Mouse (Mus musculus): ENCODE data around the gene Zfp871. TPM values are rescaled to one million over a fixed set of nuclear protein-coding genes. Genes with fewer than 3 reads are reported as not detected.

The Zfp871 gene
- total RNA-seq (2021): 10 to 100 TPM; 41.5 to 44.8 TPM
- long read RNA-seq, experiment 1, full-length matches to known transcripts: 2 of 2 reads
- long read RNA-seq, experiment 1, partial matches to known transcripts: 0 of 2 reads
- long read RNA-seq, experiment 1, other reads (novel, unspliced or antisense): 0 of 2 reads
- long read RNA-seq, experiment 2, full-length matches to known transcripts: 7 of 7 reads
- long read RNA-seq, experiment 2, partial matches to known transcripts: 0 of 7 reads
- long read RNA-seq, experiment 2, other reads (novel, unspliced or antisense): 0 of 7 reads

- DNase-seq (ENCODE audit: low spot score in 2 of 2): peak; percentile 70 to 79
These were observed at the start of gene Zfp871 for GRCm38 (mm10) chr17:32788094-32788559. Gene Zfp871, minus strand, starts transcription at chr17:32788287.

GRCm38 (mm10) chr17:32830418-32830782 lies 42.3 kb upstream of the Zfp871 start:
- DNase-seq (ENCODE audit: low spot score in 2 of 2): no peak

- peak; percentile 54 to 63 for DNase-seq (ENCODE audit: low spot score in 2 of 2)
These were observed 41.7 kb upstream of the Zfp871 start, which contains the start of gene Zfp799 for GRCm38 (mm10) chr17:32829540-32830417. Gene Zfp799, minus strand, starts transcription at chr17:32830261.

- DNase-seq (ENCODE audit: low spot score in 2 of 2): no peak
These were observed 28.1 kb upstream of the Zfp871 start for GRCm38 (mm10) chr17:32816074-32816784.

GRCm38 (mm10) chr17:32814136-32814535 lies 26.0 kb upstream of the Zfp871 start:
- no peak for DNase-seq (ENCODE audit: low spot score in 2 of 2)

GRCm38 (mm10) chr17:32810648-32811047 lies 22.6 kb upstream of the Zfp871 start:
- DNase-seq (ENCODE audit: low spot score in 2 of 2): no peak

- no peak for DNase-seq (ENCODE audit: low spot score in 2 of 2)
These were observed 21.7 kb upstream of the Zfp871 start, which contains the start of gene Zfp811 for GRCm38 (mm10) chr17:32809544-32810374. Gene Zfp811, minus strand, starts transcription at chr17:32809931.

GRCm38 (mm10) chr17:32808921-32809320 lies 20.8 kb upstream of the Zfp871 start:
- no peak for DNase-seq (ENCODE audit: low spot score in 2 of 2)

GRCm38 (mm10) chr17:32789244-32789643 lies 1.2 kb upstream of the Zfp871 start:
- DNase-seq (ENCODE audit: low spot score in 2 of 2): no peak

GRCm38 (mm10) chr17:32788576-32788975 lies 489 bp upstream of the Zfp871 start:
- DNase-seq (ENCODE audit: low spot score in 2 of 2): no peak

GRCm38 (mm10) chr17:32787436-32788093 lies 522 bp downstream of the Zfp871 start:
- DNase-seq (ENCODE audit: low spot score in 2 of 2): no peak

- DNase-seq (ENCODE audit: low spot score in 2 of 2): no peak
These were observed 1.1 kb downstream of the Zfp871 start for GRCm38 (mm10) chr17:32786944-32787343.

GRCm38 (mm10) chr17:32785656-32786055 lies 2.4 kb downstream of the Zfp871 start:
- DNase-seq (ENCODE audit: low spot score in 2 of 2): no peak

- DNase-seq (ENCODE audit: low spot score in 2 of 2): no peak
These were observed 10.5 kb downstream of the Zfp871 start for GRCm38 (mm10) chr17:32777564-32777963.

- DNase-seq (ENCODE audit: low spot score in 2 of 2): no peak
These were observed 16.9 kb downstream of the Zfp871 start for GRCm38 (mm10) chr17:32771213-32771612.

GRCm38 (mm10) chr17:32766422-32766821 lies 21.7 kb downstream of the Zfp871 start:
- DNase-seq (ENCODE audit: low spot score in 2 of 2): no peak

- no peak for DNase-seq (ENCODE audit: low spot score in 2 of 2)
These were observed 30.8 kb downstream of the Zfp871 start for GRCm38 (mm10) chr17:32757331-32757730.

- DNase-seq (ENCODE audit: low spot score in 2 of 2): no peak
These were observed 34.5 kb downstream of the Zfp871 start for GRCm38 (mm10) chr17:32753634-32754033.

- no peak for DNase-seq (ENCODE audit: low spot score in 2 of 2)
These were observed 35.2 kb downstream of the Zfp871 start for GRCm38 (mm10) chr17:32752813-32753360.

- DNase-seq (ENCODE audit: low spot score in 2 of 2): no peak
These were observed 37.5 kb downstream of the Zfp871 start for GRCm38 (mm10) chr17:32750611-32751010.
